Mouse (Mus musculus): ENCODE measurements around the gene Secisbp2. TPM values are rescaled to one million over a fixed set of nuclear protein-coding genes. Genes with fewer than 3 reads are reported as not detected.

The Secisbp2 gene
- polyA plus RNA-seq, 1 experiment from 2014 or later, result 23.2 TPM

GRCm38 (mm10) chr13:51616417-51617044, 35.0 kb upstream of the Secisbp2 start:
- no peak overlapping the region for H3K27ac ChIP-seq (replicated peaks; ENCODE audit: low read depth, low read length)
- no peaks in the 10 kb centered on the region for H3K9me3 ChIP-seq (ENCODE audit: control insufficient read depth, low read length)
- no peak for ATAC-seq (ENCODE audit: insufficient number of reproducible peaks, low FRiP score, low TSS enrichment, low read depth)
- H3K4me3 ChIP-seq (ENCODE audit: low read depth, low read length), result no peak overlapping the region
- 17% methylated on average over 12 of the region's 12 CpGs for WGBS
- H3K27me3 ChIP-seq (ENCODE audit: control insufficient read depth, insufficient read depth, low read length), result no peaks in the 10 kb centered on the region
- H3K9ac ChIP-seq (ENCODE audit: low read length), result no peak overlapping the region
- H3K4me1 ChIP-seq (ENCODE audit: control insufficient read depth, insufficient read depth, low read length), result no peaks in the 10 kb centered on the region
- H3K4me2 ChIP-seq (ENCODE audit: low read depth, severe bottlenecking), result no peak overlapping the region
- no peaks in the 10 kb centered on the region for H3K36me3 ChIP-seq (ENCODE audit: control insufficient read depth, insufficient read depth, low read length)
- DNase-seq (ENCODE audit: low spot score), result no peak

- Histone ChIP-seq H3K4me1 (ENCODE audit: control insufficient read depth, insufficient read depth, low read length) (no peaks in the 10 kb centered on the region), H3K4me3 (ENCODE audit: low read depth, low read length) (no peak overlapping the region), H3K36me3 (ENCODE audit: control insufficient read depth, insufficient read depth, low read length) (no peaks in the 10 kb centered on the region), H3K9ac (ENCODE audit: low read length) (no peak overlapping the region), H3K9me3 (ENCODE audit: control insufficient read depth, low read length) (no peaks in the 10 kb centered on the region), H3K27me3 (ENCODE audit: control insufficient read depth, insufficient read depth, low read length) (no peaks in the 10 kb centered on the region), H3K4me2 (ENCODE audit: low read depth, severe bottlenecking) (no peak overlapping the region), H3K27ac (replicated peaks; ENCODE audit: low read depth, low read length) (no peak overlapping the region)
- DNase-seq (ENCODE audit: low spot score) (no peak), ATAC-seq (ENCODE audit: insufficient number of reproducible peaks, low FRiP score, low TSS enrichment, low read depth) (no peak)
- 69% methylated on average over 1 of the region's 1 CpGs for WGBS
These were observed 34.2 kb upstream of the Secisbp2 start for GRCm38 (mm10) chr13:51617306-51617705.

GRCm38 (mm10) chr13:51617861-51618260, 33.6 kb upstream of the Secisbp2 start:
- no peak overlapping the region for H3K9ac ChIP-seq (ENCODE audit: low read length)
- H3K4me3 ChIP-seq (ENCODE audit: low read depth, low read length), result no peak overlapping the region
- no peaks in the 10 kb centered on the region for H3K4me1 ChIP-seq (ENCODE audit: control insufficient read depth, insufficient read depth, low read length)
- DNase-seq (ENCODE audit: low spot score) (peak; percentile 88), ATAC-seq (ENCODE audit: insufficient number of reproducible peaks, low FRiP score, low TSS enrichment, low read depth) (no peak)
- H3K4me2 ChIP-seq (ENCODE audit: low read depth, severe bottlenecking), result no peak overlapping the region
- H3K27ac ChIP-seq (replicated peaks; ENCODE audit: low read depth, low read length), result no peak overlapping the region
- H3K36me3 ChIP-seq (ENCODE audit: control insufficient read depth, insufficient read depth, low read length), result no peaks in the 10 kb centered on the region
- no peaks in the 10 kb centered on the region for H3K9me3 ChIP-seq (ENCODE audit: control insufficient read depth, low read length)
- no peaks in the 10 kb centered on the region for H3K27me3 ChIP-seq (ENCODE audit: control insufficient read depth, insufficient read depth, low read length)
- WGBS, result 22% methylated on average over 6 of the region's 6 CpGs

GRCm38 (mm10) chr13:51618602-51619001, 32.9 kb upstream of the Secisbp2 start:
- Histone ChIP-seq H3K4me2 (ENCODE audit: low read depth, severe bottlenecking) (no peak overlapping the region), H3K27ac (replicated peaks; ENCODE audit: low read depth, low read length) (no peak overlapping the region), H3K9me3 (ENCODE audit: control insufficient read depth, low read length) (no peaks in the 10 kb centered on the region), H3K27me3 (ENCODE audit: control insufficient read depth, insufficient read depth, low read length) (no peaks in the 10 kb centered on the region), H3K36me3 (ENCODE audit: control insufficient read depth, insufficient read depth, low read length) (no peaks in the 10 kb centered on the region), H3K4me1 (ENCODE audit: control insufficient read depth, insufficient read depth, low read length) (no peaks in the 10 kb centered on the region), H3K4me3 (ENCODE audit: low read depth, low read length) (no peak overlapping the region), H3K9ac (ENCODE audit: low read length) (no peak overlapping the region)
- ATAC-seq (ENCODE audit: insufficient number of reproducible peaks, low FRiP score, low TSS enrichment, low read depth) (no peak), DNase-seq (ENCODE audit: low spot score) (no peak)
- 28% methylated on average over 9 of the region's 9 CpGs for WGBS

- Histone ChIP-seq H3K27ac (replicated peaks; ENCODE audit: low read depth, low read length) (no peak overlapping the region), H3K4me2 (ENCODE audit: low read depth, severe bottlenecking) (no peak overlapping the region), H3K27me3 (ENCODE audit: control insufficient read depth, insufficient read depth, low read length) (no peaks in the 10 kb centered on the region), H3K4me1 (ENCODE audit: control insufficient read depth, insufficient read depth, low read length) (no peaks in the 10 kb centered on the region), H3K9ac (ENCODE audit: low read length) (no peak overlapping the region), H3K9me3 (ENCODE audit: control insufficient read depth, low read length) (no peaks in the 10 kb centered on the region), H3K36me3 (ENCODE audit: control insufficient read depth, insufficient read depth, low read length) (no peaks in the 10 kb centered on the region), H3K4me3 (ENCODE audit: low read depth, low read length) (no peak overlapping the region)
- DNase-seq (ENCODE audit: low spot score) (no peak), ATAC-seq (ENCODE audit: insufficient number of reproducible peaks, low FRiP score, low TSS enrichment, low read depth) (no peak)
- 91% methylated on average over 5 of the region's 5 CpGs for whole genome bisulfite sequencing
These were observed 28.9 kb upstream of the Secisbp2 start for GRCm38 (mm10) chr13:51622626-51623025.

GRCm38 (mm10) chr13:51623678-51624077, 27.8 kb upstream of the Secisbp2 start:
- Histone ChIP-seq H3K36me3 (ENCODE audit: control insufficient read depth, insufficient read depth, low read length) (no peaks in the 10 kb centered on the region), H3K9me3 (ENCODE audit: control insufficient read depth, low read length) (no peaks in the 10 kb centered on the region), H3K4me3 (ENCODE audit: low read depth, low read length) (no peak overlapping the region), H3K27me3 (ENCODE audit: control insufficient read depth, insufficient read depth, low read length) (no peaks in the 10 kb centered on the region), H3K9ac (ENCODE audit: low read length) (no peak overlapping the region), H3K4me1 (ENCODE audit: control insufficient read depth, insufficient read depth, low read length) (no peaks in the 10 kb centered on the region), H3K27ac (replicated peaks; ENCODE audit: low read depth, low read length) (no peak overlapping the region), H3K4me2 (ENCODE audit: low read depth, severe bottlenecking) (no peak overlapping the region)
- 91% methylated on average over 2 of the region's 2 CpGs for WGBS
- ATAC-seq (ENCODE audit: insufficient number of reproducible peaks, low FRiP score, low TSS enrichment, low read depth), result no peak
- no peak for DNase-seq (ENCODE audit: low spot score)

- no peak overlapping the region for H3K27ac ChIP-seq (replicated peaks; ENCODE audit: low read depth, low read length)
- WGBS, result 55% methylated on average over 6 of the region's 6 CpGs
- no peak overlapping the region for H3K4me3 ChIP-seq (ENCODE audit: low read depth, low read length)
- no peak overlapping the region for H3K9ac ChIP-seq (ENCODE audit: low read length)
- no peak for DNase-seq (ENCODE audit: low spot score)
- no peaks in the 10 kb centered on the region for H3K4me1 ChIP-seq (ENCODE audit: control insufficient read depth, insufficient read depth, low read length)
- H3K36me3 ChIP-seq (ENCODE audit: control insufficient read depth, insufficient read depth, low read length), result no peaks in the 10 kb centered on the region
- no peaks in the 10 kb centered on the region for H3K9me3 ChIP-seq (ENCODE audit: control insufficient read depth, low read length)
- ATAC-seq (ENCODE audit: insufficient number of reproducible peaks, low FRiP score, low TSS enrichment, low read depth), result no peak
- no peaks in the 10 kb centered on the region for H3K27me3 ChIP-seq (ENCODE audit: control insufficient read depth, insufficient read depth, low read length)
- no peak overlapping the region for H3K4me2 ChIP-seq (ENCODE audit: low read depth, severe bottlenecking)
These were observed 23.1 kb upstream of the Secisbp2 start for GRCm38 (mm10) chr13:51628273-51628848.

- H3K27ac ChIP-seq (replicated peaks; ENCODE audit: low read depth, low read length), result no peak overlapping the region
These were observed 20.0 kb upstream of the Secisbp2 start for GRCm38 (mm10) chr13:51631354-51631992.

More at GRCm38 (mm10) chr13:51631354-51631992, 20.0 kb upstream of the Secisbp2 start:
- Histone ChIP-seq H3K27me3 (ENCODE audit: control insufficient read depth, insufficient read depth, low read length) (no peaks in the 10 kb centered on the region), H3K4me3 (ENCODE audit: low read depth, low read length) (no peak overlapping the region), H3K4me2 (ENCODE audit: low read depth, severe bottlenecking) (no peak overlapping the region), H3K4me1 (ENCODE audit: control insufficient read depth, insufficient read depth, low read length) (no peaks in the 10 kb centered on the region), H3K36me3 (ENCODE audit: control insufficient read depth, insufficient read depth, low read length) (no peaks in the 10 kb centered on the region), H3K9ac (ENCODE audit: low read length) (no peak overlapping the region), H3K9me3 (ENCODE audit: control insufficient read depth, low read length) (no peaks in the 10 kb centered on the region)
- no peak for ATAC-seq (ENCODE audit: insufficient number of reproducible peaks, low FRiP score, low TSS enrichment, low read depth)
- DNase-seq (ENCODE audit: low spot score), result no peak
- WGBS, result 83% methylated on average over 15 of the region's 15 CpGs

All from limb, embryonic 11.5 days (tissue).